Mouse (Mus musculus) liver, embryonic 15.5 days (tissue): ENCODE data around the gene Ifitm3. TPM values are rescaled to one million over a fixed set of nuclear protein-coding genes. Genes with fewer than 3 reads are reported as not detected.

Experiments
- polyA plus RNA-seq: library from polyadenylated mRNA; unstranded; fragments of >200 nt; fragmentation: Nextera tagmentation; extraction: Ambion mirVana; gene quantifications from 2 replicates; pipeline ENCODE4 v1.2.1, GENCODE M21; 2015

Ifitm3 gene
- polyA plus RNA-seq, 1 experiment from 2014 or later, result 98.1 TPM

Other genes starting within 250 kb of the Ifitm3 start
- gene Cyp2e1, start 247.0 kb downstream of the Ifitm3 start, polyA plus RNA-seq, result 0.46 and 0.75 TPM in 2 replicates
- gene Syce1, start 222.9 kb downstream of the Ifitm3 start, polyA plus RNA-seq, result 0.06 and 0.13 TPM in 2 replicates
- 0.18 and 0.20 TPM in 2 replicates for gene Zfp941, start 188.6 kb downstream of the Ifitm3 start, polyA plus RNA-seq
- 24.7 and 26.8 TPM in 2 replicates for gene Urah, start 175.8 kb downstream of the Ifitm3 start, polyA plus RNA-seq
- not detected in 2 replicates for gene Scgb1c1, start 165.2 kb downstream of the Ifitm3 start, polyA plus RNA-seq
- not detected in 2 replicates for gene Odf3, start 163.0 kb downstream of the Ifitm3 start, polyA plus RNA-seq
- gene Gm45785, start 154.4 kb downstream of the Ifitm3 start, polyA plus RNA-seq, result not detected in 2 replicates
- 20.9 and 23.3 TPM in 2 replicates for gene Ric8a, start 153.8 kb downstream of the Ifitm3 start, polyA plus RNA-seq
- gene Bet1l, start 153.2 kb downstream of the Ifitm3 start, polyA plus RNA-seq, result 18.7 and 20.3 TPM in 2 replicates
- gene Psmd13, start 128.8 kb downstream of the Ifitm3 start, polyA plus RNA-seq, result 133 TPM in 2 replicates
- gene Sirt3, start 128.5 kb downstream of the Ifitm3 start, polyA plus RNA-seq, result 20.0 and 21.5 TPM in 2 replicates
- 2.5 and 3.6 TPM in 2 replicates for gene Cox8b, start 110.3 kb downstream of the Ifitm3 start, polyA plus RNA-seq
- gene Nlrp6, start 89.9 kb downstream of the Ifitm3 start, polyA plus RNA-seq, result 4.8 and 7.0 TPM in 2 replicates
- gene Pgghg, start 69.4 kb downstream of the Ifitm3 start, polyA plus RNA-seq, result 6.0 and 6.6 TPM in 2 replicates
- gene Ifitm5, start 60.5 kb downstream of the Ifitm3 start, polyA plus RNA-seq, result 0.39 and 0.68 TPM in 2 replicates
- not detected in 2 replicates for gene Gm45717, start 54.8 kb downstream of the Ifitm3 start, polyA plus RNA-seq
- gene Ifitm2, start 54.8 kb downstream of the Ifitm3 start, polyA plus RNA-seq, result 384 and 401 TPM in 2 replicates
- 21.3 TPM in 2 replicates for gene Ifitm1, start 43.5 kb downstream of the Ifitm3 start, polyA plus RNA-seq
- 23.2 and 25.7 TPM in 2 replicates for gene Ifitm6, start 7.2 kb upstream of the Ifitm3 start, polyA plus RNA-seq
- not detected in 2 replicates for gene Gm17387, start 18.4 kb upstream of the Ifitm3 start, polyA plus RNA-seq
- gene B4galnt4, start 50.3 kb upstream of the Ifitm3 start, polyA plus RNA-seq, result 0.45 and 0.46 TPM in 2 replicates
- 0.54 and 0.84 TPM in 2 replicates for gene Pkp3, start 67.4 kb upstream of the Ifitm3 start, polyA plus RNA-seq
- gene Sigirr, start 89.8 kb upstream of the Ifitm3 start, polyA plus RNA-seq, result 22.1 and 28.1 TPM in 2 replicates
- gene Ano9, start 107.0 kb upstream of the Ifitm3 start, polyA plus RNA-seq, result 0.99 and 1.5 TPM in 2 replicates
- gene Ptdss2, start 111.6 kb upstream of the Ifitm3 start, polyA plus RNA-seq, result 138 and 140 TPM in 2 replicates
- 64.3 and 76.1 TPM in 2 replicates for gene Rnh1, start 162.1 kb upstream of the Ifitm3 start, polyA plus RNA-seq
- 83.0 and 98.2 TPM in 2 replicates for gene Hras, start 183.2 kb upstream of the Ifitm3 start, polyA plus RNA-seq
- 11.0 and 12.1 TPM in 2 replicates for gene Lrrc56, start 183.4 kb upstream of the Ifitm3 start, polyA plus RNA-seq
- gene Lmntd2, start 203.3 kb upstream of the Ifitm3 start, polyA plus RNA-seq, result 0.60 and 0.91 TPM in 2 replicates
- 27.3 and 33.4 TPM in 2 replicates for gene Rassf7, start 205.1 kb upstream of the Ifitm3 start, polyA plus RNA-seq
- gene Phrf1, start 218.0 kb upstream of the Ifitm3 start, polyA plus RNA-seq, result 26.7 and 32.6 TPM in 2 replicates